Mouse (Mus musculus): ENCODE data around the gene Nr0b2. TPM values are rescaled to one million over a fixed set of nuclear protein-coding genes. Genes with fewer than 3 reads are reported as not detected.
A peak's percentile ranks its signal among the peaks of the same experiment; 100 is the strongest.

The Nr0b2 gene
- polyA plus RNA-seq, 1 experiment from 2014 or later: 0.90 TPM

DNA sequence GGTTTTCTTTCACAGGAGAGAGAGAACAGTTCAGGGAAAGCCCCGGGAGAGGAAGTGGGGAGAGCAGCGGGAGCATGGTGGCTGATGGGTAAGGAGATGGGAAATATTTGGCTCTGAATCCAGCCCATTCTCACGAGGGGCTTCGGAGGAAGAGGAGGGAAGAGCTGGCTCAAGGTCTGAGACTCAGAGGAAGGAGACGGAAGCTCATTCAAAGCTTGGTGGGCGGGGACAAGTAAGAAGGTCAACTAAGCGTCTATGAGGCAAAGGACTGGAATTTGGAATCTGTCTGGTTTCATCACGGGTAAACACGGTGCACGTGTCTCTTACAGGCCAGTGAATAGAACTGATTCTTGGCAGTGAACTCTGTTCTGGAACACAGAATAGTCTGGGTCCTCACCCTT lies 16.9 kb downstream of the Nr0b2 start:
- peak; percentile 75 for ATAC-seq (ENCODE audit: low read depth)
- H3K27ac ChIP-seq (ENCODE audit: low read length): peak overlapping the region; percentile 78
- 31% methylated on average over 10 of the region's 10 CpGs for WGBS (ENCODE audit: insufficient replicate concordance)

DNA sequence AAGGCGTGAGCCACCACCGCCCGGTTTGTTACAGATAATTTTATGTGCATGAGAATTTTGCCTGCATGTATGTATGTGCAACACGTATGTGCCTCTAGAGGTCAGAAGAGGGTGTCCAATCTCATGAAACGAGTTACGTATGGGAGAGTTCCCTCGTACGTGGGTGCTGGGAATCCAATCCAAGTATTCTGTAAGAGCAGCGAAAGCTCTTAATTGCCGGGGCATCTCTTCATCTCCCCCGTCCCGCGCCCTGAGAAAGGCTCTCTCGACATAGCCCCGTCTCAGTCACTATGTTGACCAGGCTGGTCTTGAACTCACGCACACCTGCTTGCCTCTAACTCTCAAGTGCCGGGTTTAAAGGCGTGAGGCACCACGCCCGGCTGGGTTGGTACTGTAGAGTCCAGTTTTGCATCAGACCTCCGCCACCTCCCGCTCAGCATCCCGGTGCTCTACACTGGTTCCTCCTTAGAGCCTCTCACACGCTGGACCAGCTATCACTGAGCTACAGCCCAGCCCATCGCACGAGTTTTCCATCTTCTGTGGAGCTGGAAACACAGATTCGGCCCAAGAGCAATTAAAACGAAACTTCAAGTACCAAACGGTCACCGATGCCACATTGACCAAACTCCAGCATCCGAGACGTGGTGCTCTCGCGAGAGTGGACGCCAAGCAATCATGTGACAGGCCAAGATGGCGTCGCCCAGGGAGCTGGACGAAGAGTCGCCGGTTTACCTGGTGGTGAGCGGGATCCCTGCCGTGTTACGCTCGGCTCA lies 21.1 kb downstream of the Nr0b2 start, which contains the start of gene Gpatch3:
TSS of gene Gpatch3 (plus strand) at position 676 of the 773 bp plus-strand sequence.
- peak within 1 kb of the TSS; percentile 87 for H3K9ac ChIP-seq (ENCODE audit: low read depth, low read length)
- H3K4me2 ChIP-seq (ENCODE audit: low read depth, low read length): peak within 1 kb of the TSS; percentile 76
- WGBS (ENCODE audit: insufficient replicate concordance): 4% methylated on average over 44 of the region's 44 CpGs
- ATAC-seq (ENCODE audit: low read depth): peak; percentile 81
- H3K4me3 ChIP-seq (ENCODE audit: low read depth, low read length): peak within 1 kb of the TSS; percentile 94
- no peaks in the 10 kb centered on the region for H3K9me3 ChIP-seq (replicated peaks; ENCODE audit: control insufficient read depth, low read length)
- H3K36me3 ChIP-seq (ENCODE audit: control insufficient read depth, insufficient read depth): peaks cover 6% of the 10 kb centered on the region; the same call in 1 of the 2 replicates
- peaks cover 16% of the 10 kb centered on the region for H3K4me1 ChIP-seq (ENCODE audit: control insufficient read depth, low read depth, low read length)
- H3K27me3 ChIP-seq (ENCODE audit: control insufficient read depth, insufficient read depth, low read depth, low read length): no peaks in the 10 kb centered on the region
- H3K27ac ChIP-seq (ENCODE audit: low read length): peak within 1 kb of the TSS; percentile 91

More for the DNA sequence above, 16.9 kb downstream of the Nr0b2 start:
- H3K36me3 ChIP-seq (ENCODE audit: control insufficient read depth, insufficient read depth): no peaks in the 10 kb centered on the region
- peaks cover 8% of the 10 kb centered on the region for H3K4me1 ChIP-seq (ENCODE audit: control insufficient read depth, low read depth, low read length)
- H3K27me3 ChIP-seq (ENCODE audit: control insufficient read depth, insufficient read depth, low read depth, low read length): no peaks in the 10 kb centered on the region
- H3K4me3 ChIP-seq (ENCODE audit: low read depth, low read length): peak overlapping the region; percentile 7; the same call in 1 of the 2 replicates
- no peaks in the 10 kb centered on the region for H3K9me3 ChIP-seq (replicated peaks; ENCODE audit: control insufficient read depth, low read length)
- H3K9ac ChIP-seq (ENCODE audit: low read depth, low read length): no peak overlapping the region
- H3K4me2 ChIP-seq (ENCODE audit: low read depth, low read length): peak overlapping the region; percentile 48; the same call in 1 of the 2 replicates

DNA sequence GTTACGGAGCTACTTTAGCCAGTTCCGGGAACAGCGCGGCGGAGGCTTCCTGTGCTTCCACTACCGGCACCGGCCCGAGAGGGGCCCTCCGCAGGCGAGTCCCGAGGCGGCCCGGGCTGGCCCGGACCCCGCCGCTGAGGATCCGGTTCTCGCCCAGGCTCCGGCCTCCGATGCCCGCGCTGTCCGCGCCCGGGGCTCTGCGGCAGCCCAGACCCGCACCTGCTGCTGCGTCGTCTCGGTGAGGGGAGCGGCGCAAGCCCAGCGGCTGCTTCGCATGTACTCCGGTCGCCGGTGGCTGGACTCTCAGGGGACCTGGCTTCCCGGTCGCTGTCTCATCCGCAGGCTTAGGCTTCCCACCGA lies 21.6 kb downstream of the Nr0b2 start:
- peak; percentile 41; the same call in 1 of the 2 replicates for ATAC-seq (ENCODE audit: low read depth)
- Histone ChIP-seq H3K4me3 (ENCODE audit: low read depth, low read length) (peak overlapping the region; percentile 94), H3K4me2 (ENCODE audit: low read depth, low read length) (peak overlapping the region; percentile 76), H3K9ac (ENCODE audit: low read depth, low read length) (peak overlapping the region; percentile 87), H3K27me3 (ENCODE audit: control insufficient read depth, insufficient read depth, low read depth, low read length) (no peaks in the 10 kb centered on the region), H3K36me3 (ENCODE audit: control insufficient read depth, insufficient read depth) (peaks cover 8% of the 10 kb centered on the region; the same call in 1 of the 2 replicates), H3K9me3 (replicated peaks; ENCODE audit: control insufficient read depth, low read length) (no peaks in the 10 kb centered on the region), H3K27ac (ENCODE audit: low read length) (peak overlapping the region; percentile 91), H3K4me1 (ENCODE audit: control insufficient read depth, low read depth, low read length) (peaks cover 16% of the 10 kb centered on the region)
- under 1% methylated on average over 41 of the region's 41 CpGs for WGBS (ENCODE audit: insufficient replicate concordance)

DNA sequence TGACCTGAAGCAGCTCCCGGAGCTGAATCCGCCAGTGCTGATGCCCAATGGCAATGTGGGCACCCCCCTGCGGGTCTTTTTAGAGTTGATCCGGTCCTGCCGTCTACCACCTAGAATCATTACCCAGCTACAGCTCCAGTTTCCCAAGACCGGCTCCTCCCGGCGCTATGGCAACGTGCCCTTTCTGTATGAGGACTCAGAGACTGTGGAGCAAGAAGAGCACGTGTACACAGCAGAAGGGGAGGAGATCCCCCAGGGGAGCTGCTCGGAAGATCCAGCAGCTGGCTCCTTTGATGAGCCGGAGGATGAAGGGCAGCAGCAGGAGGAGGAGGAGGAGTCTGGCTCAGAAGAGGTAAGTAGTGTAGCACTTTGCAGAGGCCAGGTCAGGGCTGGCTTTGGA lies 24.8 kb downstream of the Nr0b2 start:
- H3K4me3 ChIP-seq (ENCODE audit: low read depth, low read length): no peak overlapping the region
- peaks cover 16% of the 10 kb centered on the region for H3K4me1 ChIP-seq (ENCODE audit: control insufficient read depth, low read depth, low read length)
- peaks cover 14% of the 10 kb centered on the region; the same call in 1 of the 2 replicates for H3K36me3 ChIP-seq (ENCODE audit: control insufficient read depth, insufficient read depth)
- no peaks in the 10 kb centered on the region for H3K27me3 ChIP-seq (ENCODE audit: control insufficient read depth, insufficient read depth, low read depth, low read length)
- no peaks in the 10 kb centered on the region for H3K9me3 ChIP-seq (replicated peaks; ENCODE audit: control insufficient read depth, low read length)
- 77% methylated on average over 12 of the region's 12 CpGs for WGBS (ENCODE audit: insufficient replicate concordance)
- ATAC-seq (ENCODE audit: low read depth): no peak
- no peak overlapping the region for H3K9ac ChIP-seq (ENCODE audit: low read depth, low read length)
- no peak overlapping the region for H3K4me2 ChIP-seq (ENCODE audit: low read depth, low read length)
- H3K27ac ChIP-seq (ENCODE audit: low read length): no peak overlapping the region

DNA sequence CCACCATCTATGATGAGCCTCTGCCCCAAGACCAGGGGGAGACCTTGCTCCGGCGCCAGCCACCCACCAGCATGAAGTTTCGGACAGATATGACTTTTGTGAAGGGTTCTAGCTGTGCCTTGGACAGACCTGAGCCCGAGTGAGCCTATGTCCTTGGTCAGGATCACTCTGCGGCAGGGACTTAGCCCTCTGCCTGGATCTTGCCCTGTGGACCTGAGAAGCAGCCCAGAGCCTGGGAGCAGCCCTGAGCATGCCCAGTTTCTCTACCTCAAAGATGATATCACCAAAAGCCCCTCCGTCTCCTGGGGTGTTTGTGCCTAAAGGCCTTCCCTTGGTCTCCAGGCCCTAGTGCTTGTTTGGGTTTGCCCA lies 30.5 kb downstream of the Nr0b2 start:
- 51% methylated on average over 6 of the region's 6 CpGs for whole genome bisulfite sequencing (ENCODE audit: insufficient replicate concordance)
- H3K27me3 ChIP-seq (ENCODE audit: control insufficient read depth, insufficient read depth, low read depth, low read length): no peaks in the 10 kb centered on the region
- peak overlapping the region; percentile 72 for H3K27ac ChIP-seq (ENCODE audit: low read length)
- H3K9me3 ChIP-seq (replicated peaks; ENCODE audit: control insufficient read depth, low read length): no peaks in the 10 kb centered on the region
- peak overlapping the region; percentile 87 for H3K4me2 ChIP-seq (ENCODE audit: low read depth, low read length)
- H3K36me3 ChIP-seq (ENCODE audit: control insufficient read depth, insufficient read depth): peaks cover 16% of the 10 kb centered on the region; the same call in 1 of the 2 replicates
- peak; percentile 24 for ATAC-seq (ENCODE audit: low read depth)
- H3K4me3 ChIP-seq (ENCODE audit: low read depth, low read length): peak overlapping the region; percentile 85
- H3K4me1 ChIP-seq (ENCODE audit: control insufficient read depth, low read depth, low read length): peaks cover 13% of the 10 kb centered on the region
- peak overlapping the region; percentile 83 for H3K9ac ChIP-seq (ENCODE audit: low read depth, low read length)

DNA sequence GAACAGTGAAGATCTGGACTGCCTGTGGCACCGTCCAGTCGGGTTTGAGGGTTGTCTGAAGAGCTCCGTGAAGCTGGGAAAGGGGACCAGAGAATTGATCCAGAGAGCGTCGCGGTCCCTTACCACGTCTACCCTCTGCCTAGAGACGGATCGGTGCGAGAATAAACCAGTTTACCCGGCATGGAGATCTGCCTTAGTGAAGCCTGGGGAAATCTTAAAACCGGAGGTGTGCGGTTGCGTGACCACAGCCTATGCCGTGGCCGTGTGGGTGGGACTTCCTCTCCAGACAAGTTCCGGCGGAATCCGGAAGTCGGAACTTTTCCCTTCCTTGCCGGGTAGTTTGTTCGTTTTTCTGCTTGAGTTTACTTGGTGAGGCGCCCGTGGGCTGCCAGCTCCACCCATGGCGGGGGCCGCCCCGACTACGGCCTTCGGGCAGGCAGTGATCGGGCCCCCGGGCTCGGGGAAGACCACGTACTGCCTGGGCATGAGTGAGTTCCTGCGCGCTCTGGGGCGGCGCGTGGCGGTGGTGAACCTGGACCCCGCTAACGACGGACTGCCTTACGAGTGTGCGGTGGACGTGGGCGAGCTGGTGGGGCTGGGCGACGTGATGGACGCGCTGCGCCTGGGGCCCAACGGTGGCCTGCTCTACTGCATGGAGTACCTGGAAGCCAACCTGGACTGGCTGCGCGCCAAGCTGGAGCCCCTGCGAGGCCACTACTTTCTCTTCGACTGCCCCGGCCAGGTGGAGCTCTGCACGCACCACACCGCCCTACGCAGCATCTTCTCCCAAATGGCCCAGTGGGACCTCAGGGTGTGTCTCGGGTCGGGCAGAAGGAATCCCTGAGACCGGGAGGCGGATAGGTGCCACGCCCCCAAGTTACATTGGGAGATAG lies 31.1 kb downstream of the Nr0b2 start, which contains the start of gene Gpn2:
TSS of gene Gpn2 (plus strand) at position 304 of the 893 bp plus-strand sequence.
- peaks cover 10% of the 10 kb centered on the region; the same call in 1 of the 2 replicates for H3K36me3 ChIP-seq (ENCODE audit: control insufficient read depth, insufficient read depth)
- peak within 1 kb of the TSS; percentile 87 for H3K4me2 ChIP-seq (ENCODE audit: low read depth, low read length)
- H3K27ac ChIP-seq (ENCODE audit: low read length): peak within 1 kb of the TSS; percentile 80
- peak; percentile 81 for ATAC-seq (ENCODE audit: low read depth)
- no peaks in the 10 kb centered on the region for H3K9me3 ChIP-seq (replicated peaks; ENCODE audit: control insufficient read depth, low read length)
- under 1% methylated on average over 65 of the region's 65 CpGs for WGBS (ENCODE audit: insufficient replicate concordance)
- peaks cover 13% of the 10 kb centered on the region for H3K4me1 ChIP-seq (ENCODE audit: control insufficient read depth, low read depth, low read length)
- no peaks in the 10 kb centered on the region for H3K27me3 ChIP-seq (ENCODE audit: control insufficient read depth, insufficient read depth, low read depth, low read length)
- H3K9ac ChIP-seq (ENCODE audit: low read depth, low read length): peak within 1 kb of the TSS; percentile 83
- peak within 1 kb of the TSS; percentile 85 for H3K4me3 ChIP-seq (ENCODE audit: low read depth, low read length)

DNA sequence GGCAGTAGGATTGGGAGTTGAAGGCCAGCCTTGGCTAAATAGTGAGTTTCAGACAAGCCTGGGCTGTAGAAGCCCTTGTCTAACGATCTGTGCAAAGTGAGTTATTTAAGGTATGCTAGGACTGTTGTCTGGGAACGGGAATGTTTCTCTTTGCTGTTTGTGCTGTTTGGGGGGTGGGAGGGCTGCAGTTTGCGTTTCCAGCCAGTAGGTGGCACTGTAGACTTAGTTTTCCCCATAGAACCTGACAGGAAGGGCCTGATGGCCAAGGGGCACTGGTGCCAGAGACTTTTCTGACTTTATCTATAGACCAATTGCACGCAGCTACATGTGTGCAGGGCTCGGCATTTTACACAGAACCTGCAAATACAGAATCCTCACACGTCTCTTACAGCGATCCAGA lies 39.4 kb downstream of the Nr0b2 start:
- no peak overlapping the region for H3K9ac ChIP-seq (ENCODE audit: low read depth, low read length)
- H3K36me3 ChIP-seq (ENCODE audit: control insufficient read depth, insufficient read depth): 0 out of 2 replicates have a peak, but pooled peaks cover 6% of the 10 kb centered on the region
- ATAC-seq (ENCODE audit: low read depth): no peak
- no peaks in the 10 kb centered on the region for H3K27me3 ChIP-seq (ENCODE audit: control insufficient read depth, insufficient read depth, low read depth, low read length)
- H3K4me3 ChIP-seq (ENCODE audit: low read depth, low read length): no peak overlapping the region
- H3K4me2 ChIP-seq (ENCODE audit: low read depth, low read length): no peak overlapping the region
- no peak overlapping the region for H3K27ac ChIP-seq (ENCODE audit: low read length)
- H3K4me1 ChIP-seq (ENCODE audit: control insufficient read depth, low read depth, low read length): peaks cover 4% of the 10 kb centered on the region
- H3K9me3 ChIP-seq (replicated peaks; ENCODE audit: control insufficient read depth, low read length): no peaks in the 10 kb centered on the region
- 24% methylated on average over 7 of the region's 7 CpGs for WGBS (ENCODE audit: insufficient replicate concordance)

DNA sequence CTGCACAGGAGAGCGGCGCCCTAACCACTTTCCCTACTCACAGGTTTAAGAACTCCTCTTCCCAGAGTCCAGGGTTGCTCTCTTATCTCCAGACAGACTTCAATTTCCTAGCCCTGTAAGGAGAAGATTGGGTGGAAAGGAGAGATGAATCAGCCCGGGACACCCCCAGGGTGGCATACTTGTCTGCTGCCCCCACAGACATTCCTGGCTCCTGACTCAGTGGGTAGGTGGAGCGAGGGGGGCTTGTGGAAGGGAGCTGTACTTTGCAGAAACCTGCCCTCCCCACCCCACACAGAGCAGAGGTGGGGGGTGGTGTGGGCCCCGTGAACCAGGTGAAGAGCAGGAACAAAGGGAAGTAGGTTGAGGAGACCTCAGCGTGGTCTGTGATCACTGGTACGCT lies 42.4 kb downstream of the Nr0b2 start:
- H3K36me3 ChIP-seq (ENCODE audit: control insufficient read depth, insufficient read depth): 0 out of 2 replicates have a peak, but pooled peaks cover 3% of the 10 kb centered on the region
- WGBS (ENCODE audit: insufficient replicate concordance): 56% methylated on average over 7 of the region's 7 CpGs
- H3K27me3 ChIP-seq (ENCODE audit: control insufficient read depth, insufficient read depth, low read depth, low read length): peaks cover 25% of the 10 kb centered on the region
- H3K4me3 ChIP-seq (ENCODE audit: low read depth, low read length): no peak overlapping the region
- no peak for ATAC-seq (ENCODE audit: low read depth)
- no peaks in the 10 kb centered on the region for H3K9me3 ChIP-seq (replicated peaks; ENCODE audit: control insufficient read depth, low read length)
- no peak overlapping the region for H3K9ac ChIP-seq (ENCODE audit: low read depth, low read length)
- H3K4me1 ChIP-seq (ENCODE audit: control insufficient read depth, low read depth, low read length): peaks cover 23% of the 10 kb centered on the region
- H3K4me2 ChIP-seq (ENCODE audit: low read depth, low read length): no peak overlapping the region
- no peak overlapping the region for H3K27ac ChIP-seq (ENCODE audit: low read length)

All from liver, embryonic 16.5 days (tissue).